Mouse (Mus musculus): ENCODE results near the gene Olfr684.

The Olfr684 gene

DNA sequence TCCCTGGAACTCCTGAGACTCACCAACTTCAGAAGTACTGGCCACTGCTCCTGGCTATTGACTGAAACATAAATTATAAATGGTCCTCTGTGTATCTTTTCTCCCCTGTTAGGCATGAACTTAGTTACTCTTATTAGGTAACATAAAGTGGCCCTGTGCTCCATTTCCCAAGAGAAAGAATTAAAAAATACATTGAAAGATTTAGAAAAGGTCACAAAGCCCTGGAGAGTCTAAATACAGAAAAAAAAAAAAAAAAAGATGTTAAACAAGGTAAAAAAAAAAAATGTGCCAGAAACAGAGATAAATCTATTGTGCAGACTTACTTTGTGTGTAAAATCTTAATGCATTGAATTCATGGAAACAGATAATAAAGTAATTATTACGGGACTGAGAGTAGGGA, at the start of gene Olfr684:
Olfr684 (minus strand) TSS at position 101 of the 400 bp plus-strand sequence.
- DNase-seq (ENCODE audit: low spot score) = no peak

GRCm38 (mm10) chr7:105207385-105207784, 43.9 kb upstream of the Olfr684 start, which contains the start of gene Olfr686:
TSS of gene Olfr686 (minus strand) at chr7:105207485.
- DNase-seq (ENCODE audit: low spot score) = no peak

DNA sequence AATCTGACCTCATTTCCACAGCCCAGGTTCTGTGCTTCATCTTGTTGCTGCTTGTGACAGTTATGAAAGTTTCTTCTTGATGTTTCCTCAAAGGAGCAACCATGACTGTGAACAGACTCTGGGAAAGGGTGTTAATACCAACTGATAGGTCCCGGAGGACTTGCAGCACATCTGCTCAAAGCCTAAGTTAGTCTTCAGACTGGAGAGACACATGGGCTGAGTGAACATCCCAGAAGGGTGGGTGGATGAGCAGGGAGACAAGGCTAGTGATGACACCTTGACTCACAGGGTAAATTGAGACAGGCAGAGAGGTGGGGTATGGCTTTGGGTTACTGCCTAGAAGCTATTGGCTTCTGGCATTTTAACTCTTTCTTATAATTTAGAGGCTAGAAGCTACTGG, 22.5 kb upstream of the Olfr684 start, which contains the start of gene Olfr685:
Olfr685 (minus strand) TSS at position 101 of the 400 bp plus-strand sequence.
- no peak for DNase-seq (ENCODE audit: low spot score)

DNA sequence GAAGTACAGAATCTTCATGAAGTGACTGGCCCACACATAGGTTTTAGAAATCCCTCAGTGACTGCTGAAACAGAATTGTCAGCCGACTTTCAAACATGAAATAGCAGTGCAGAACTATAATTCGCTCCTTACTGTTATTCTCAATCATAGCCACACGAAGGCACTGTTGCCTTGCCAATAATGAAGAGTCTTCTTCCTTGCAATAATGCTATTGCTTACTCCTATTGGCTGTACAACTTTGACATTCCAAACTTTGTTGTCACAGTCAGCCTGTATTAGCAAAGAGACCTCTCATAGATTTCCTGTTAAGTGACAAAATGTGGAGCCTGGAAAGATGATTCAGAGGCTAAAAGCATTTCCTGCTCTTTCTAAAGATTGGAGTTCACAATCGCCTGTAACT, 7.3 kb upstream of the Olfr684 start:
- DNase-seq (ENCODE audit: low spot score) = no peak

DNA sequence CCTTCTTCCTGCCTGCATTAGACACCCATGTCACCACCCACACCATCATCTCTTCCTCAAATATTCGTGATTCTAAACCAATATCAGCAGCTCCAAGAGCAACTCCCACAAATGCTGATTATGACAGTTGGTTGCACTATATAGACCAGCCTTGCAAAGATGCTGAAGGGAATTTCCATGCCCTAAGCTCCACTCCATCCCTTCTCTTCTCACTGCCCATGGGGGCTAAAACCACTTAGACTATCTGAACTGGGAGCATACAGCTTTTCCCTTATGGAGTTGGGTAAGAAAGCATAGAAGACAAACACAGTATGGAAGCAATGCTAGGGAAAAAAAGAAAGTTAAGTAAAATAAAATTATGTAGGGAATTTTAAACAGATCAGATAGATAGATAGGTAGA, 16.5 kb downstream of the Olfr684 start, which contains the start of gene Olfr683:
Olfr683 (minus strand) TSS at position 101 of the 400 bp plus-strand sequence.
- no peak for DNase-seq (ENCODE audit: low spot score)

- no peak for DNase-seq (ENCODE audit: low spot score)
These were observed 22.2 kb downstream of the Olfr684 start for GRCm38 (mm10) chr7:105141275-105141674.

DNA sequence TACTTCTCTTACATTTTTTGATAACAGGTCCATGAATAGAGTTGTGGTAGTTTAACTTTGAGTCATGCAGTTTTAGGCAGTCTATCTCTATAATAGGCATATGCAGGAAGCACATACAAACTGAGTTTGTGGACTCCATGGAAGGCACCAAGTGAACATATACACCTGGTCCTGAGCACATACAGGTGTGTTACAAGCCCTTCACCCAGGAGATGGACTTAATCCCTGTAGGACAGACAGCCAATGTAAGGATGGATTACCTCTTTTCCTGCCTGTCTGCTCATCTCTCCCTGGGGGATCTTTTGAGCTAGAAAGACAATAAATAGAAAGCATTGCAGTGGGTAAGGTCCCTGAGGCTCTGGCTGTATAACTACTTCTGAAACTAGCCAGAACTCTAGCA, 46.9 kb downstream of the Olfr684 start, which contains the start of gene Olfr681:
Olfr681 (plus strand) TSS at position 301 of the 400 bp plus-strand sequence.
- no peak for DNase-seq (ENCODE audit: low spot score)
